Mouse (Mus musculus) layer of hippocampus, adult 2 months (tissue): ENCODE results near the gene Iqsec1. TPM values are rescaled to one million over a fixed set of nuclear protein-coding genes. Genes with fewer than 3 reads are reported as not detected.

Experiments used
- DNase-seq, 2 experiments: peaks; one replicate each; pipeline ENCODE4 v3.0.0; 2022; ENCODE audit warnings: low spot score in 2 of 2
- H3K27ac ChIP-seq: fragments of 200-600 bp; 2 replicates; pipeline ENCODE4 v1.8.1; 2022
- H3K4me3 ChIP-seq: fragments of 200-600 bp; 2 replicates; pipeline ENCODE4 v1.8.1; 2022; ENCODE audit warnings: mild to moderate bottlenecking
- CTCF ChIP-seq: fragments of 200-600 bp; conservative IDR thresholded peaks from 2 replicates; pipeline ENCODE4 v1.8.1; 2022; ENCODE audit warnings: antibody characterized with exemption, mild to moderate bottlenecking, moderate library complexity
- total RNA-seq, 2 experiments: library from RNA; stranded (reverse); gene quantifications; 2 replicates each; pipeline ENCODE4 v1.2.3; 2021

The Iqsec1 gene
- total RNA-seq, 2 experiments from 2014 or later, result 250 to 270 TPM

GRCm38 (mm10) chr6:90900302-90900701 is 88.2 kb downstream of the Iqsec1 start:
- Histone ChIP-seq H3K27ac (no peak overlapping the region), H3K4me3 (no peak overlapping the region)
- no peak for DNase-seq
- no peak for TF ChIP-seq CTCF

GRCm38 (mm10) chr6:90899266-90899665 is 89.2 kb downstream of the Iqsec1 start:
- no peak for DNase-seq
- no peak for TF ChIP-seq CTCF
- H3K27ac ChIP-seq, result no peak overlapping the region

GRCm38 (mm10) chr6:90898107-90898506 is 90.4 kb downstream of the Iqsec1 start:
- DNase-seq, result no peak

More at GRCm38 (mm10) chr6:90899266-90899665, 89.2 kb downstream of the Iqsec1 start:
- H3K4me3 ChIP-seq, result no peak overlapping the region

GRCm38 (mm10) chr6:90892401-90892800 is 96.1 kb downstream of the Iqsec1 start:
- DNase-seq, result no peak
- Histone ChIP-seq H3K4me3 (no peak overlapping the region), H3K27ac (no peak overlapping the region)
- TF ChIP-seq CTCF, result no peak

More at GRCm38 (mm10) chr6:90898107-90898506, 90.4 kb downstream of the Iqsec1 start:
- TF ChIP-seq CTCF, result no peak
- Histone ChIP-seq H3K4me3 (no peak overlapping the region), H3K27ac (no peak overlapping the region)

GRCm38 (mm10) chr6:90889356-90890285 is 98.9 kb downstream of the Iqsec1 start:
- Histone ChIP-seq H3K4me3 (no peak overlapping the region), H3K27ac (no peak overlapping the region)
- DNase-seq, result no peak
- TF ChIP-seq CTCF, result no peak

GRCm38 (mm10) chr6:90887024-90887775 is 101.3 kb downstream of the Iqsec1 start:
- TF ChIP-seq CTCF, result no peak
- no peak for DNase-seq
- H3K4me3 ChIP-seq, result no peak overlapping the region
- no peak overlapping the region for H3K27ac ChIP-seq

GRCm38 (mm10) chr6:90885626-90886025 is 102.9 kb downstream of the Iqsec1 start:
- Histone ChIP-seq H3K27ac (no peak overlapping the region), H3K4me3 (no peak overlapping the region)
- no peak for TF ChIP-seq CTCF
- DNase-seq, result no peak

GRCm38 (mm10) chr6:90884631-90885030 is 103.9 kb downstream of the Iqsec1 start:
- DNase-seq, result no peak
- no peak overlapping the region for H3K4me3 ChIP-seq
- no peak for TF ChIP-seq CTCF
- H3K27ac ChIP-seq, result no peak overlapping the region

- DNase-seq, result no peak
- no peak for TF ChIP-seq CTCF
- Histone ChIP-seq H3K4me3 (no peak overlapping the region), H3K27ac (no peak overlapping the region)
Observed at GRCm38 (mm10) chr6:90880975-90881374, 107.5 kb downstream of the Iqsec1 start.

- Histone ChIP-seq H3K27ac (no peak overlapping the region), H3K4me3 (no peak overlapping the region)
- peak; percentile 63 for TF ChIP-seq CTCF
- DNase-seq, result peak; percentile 36 to 44
Observed at GRCm38 (mm10) chr6:90880404-90880803, 108.1 kb downstream of the Iqsec1 start.

- H3K4me3 ChIP-seq, result no peak overlapping the region
- peak in 1 of 2 experiments; percentile 73 for DNase-seq
- 0 out of 2 replicates have a peak, but pooled peaks have one; percentile 7 for TF ChIP-seq CTCF
- H3K27ac ChIP-seq, result peak overlapping the region; percentile 61
Observed at GRCm38 (mm10) chr6:90871581-90871980, 116.9 kb downstream of the Iqsec1 start.

GRCm38 (mm10) chr6:90868033-90868432 is 120.5 kb downstream of the Iqsec1 start:
- no peak overlapping the region for H3K27ac ChIP-seq
- no peak for DNase-seq
- no peak for TF ChIP-seq CTCF
- H3K4me3 ChIP-seq, result no peak overlapping the region

- no peak for DNase-seq
- Histone ChIP-seq H3K27ac (no peak overlapping the region), H3K4me3 (no peak overlapping the region)
- no peak for TF ChIP-seq CTCF
Observed at GRCm38 (mm10) chr6:90861370-90861769, 127.1 kb downstream of the Iqsec1 start.

- no peak for TF ChIP-seq CTCF
- Histone ChIP-seq H3K27ac (no peak overlapping the region), H3K4me3 (no peak overlapping the region)
- DNase-seq, result no peak
Observed at GRCm38 (mm10) chr6:90857844-90858243, 130.6 kb downstream of the Iqsec1 start.
